Mouse (Mus musculus) neural tube, embryonic 15.5 days (tissue): ENCODE measurements around the gene Actg1. TPM values are rescaled to one million over a fixed set of nuclear protein-coding genes. Genes with fewer than 3 reads are reported as not detected.

Experiments used
- microRNA-seq: library from miRNA; unstranded; fragments of <30 nt; microRNA quantifications from one replicate; pipeline ENCODE4, GENCODE M21; 2017
- polyA plus RNA-seq: library from polyadenylated mRNA; unstranded; fragments of >200 nt; fragmentation: Nextera tagmentation; extraction: Ambion mirVana; gene quantifications from 2 replicates; pipeline ENCODE4 v1.2.1, GENCODE M21; 2015

Gene Actg1
- polyA plus RNA-seq, 1 experiment from 2014 or later, result 3,776 TPM

Small RNA genes within 50 kb of the gene (microRNA-seq; reads per million reads assigned to microRNA genes)
- gene Gm23419 (not detected), gene Mir6935 (1.2 reads per million)

Other genes starting within 250 kb of the Actg1 start
- 22.3 and 23.9 TPM in 2 replicates for gene Tepsin, start 249.8 kb downstream of the Actg1 start, polyA plus RNA-seq
- 49.4 and 64.3 TPM in 2 replicates for gene Ndufaf8, start 249.6 kb downstream of the Actg1 start, polyA plus RNA-seq
- gene Slc38a10, start 197.2 kb downstream of the Actg1 start, polyA plus RNA-seq, result 107 and 112 TPM in 2 replicates
- 8.7 and 10.4 TPM in 2 replicates for gene Bahcc1, start 115.6 kb downstream of the Actg1 start, polyA plus RNA-seq
- gene Fscn2, start 13.0 kb upstream of the Actg1 start, polyA plus RNA-seq, result 0.64 and 1.4 TPM in 2 replicates
- 71.6 and 81.5 TPM in 2 replicates for gene Faap100, start 30.2 kb upstream of the Actg1 start, polyA plus RNA-seq
- 30.2 and 32.6 TPM in 2 replicates for gene Nploc4, start 89.2 kb upstream of the Actg1 start, polyA plus RNA-seq
- not detected in 2 replicates for gene Tspan10, start 94.1 kb upstream of the Actg1 start, polyA plus RNA-seq
- gene Pde6g, start 105.0 kb upstream of the Actg1 start, polyA plus RNA-seq, result 0.09 and 0.28 TPM in 2 replicates
- 12.1 and 12.8 TPM in 2 replicates for gene Oxld1, start 109.5 kb upstream of the Actg1 start, polyA plus RNA-seq
- 24.5 and 26.6 TPM in 2 replicates for gene Ccdc137, start 109.6 kb upstream of the Actg1 start, polyA plus RNA-seq
- gene Arl16, start 119.1 kb upstream of the Actg1 start, polyA plus RNA-seq, result 68.1 and 76.7 TPM in 2 replicates
- gene Mrpl12, start 136.1 kb upstream of the Actg1 start, polyA plus RNA-seq, result 142 and 144 TPM in 2 replicates
- gene Slc25a10, start 143.3 kb upstream of the Actg1 start, polyA plus RNA-seq, result 27.6 and 33.6 TPM in 2 replicates
- gene Gcgr, start 182.2 kb upstream of the Actg1 start, polyA plus RNA-seq, result 0.26 and 0.41 TPM in 2 replicates
- 229 and 235 TPM in 2 replicates for gene Mcrip1, start 201.2 kb upstream of the Actg1 start, polyA plus RNA-seq
- gene Ppp1r27, start 202.6 kb upstream of the Actg1 start, polyA plus RNA-seq, result 0.69 and 14.1 TPM in 2 replicates
- gene P4hb, start 224.7 kb upstream of the Actg1 start, polyA plus RNA-seq, result 282 and 351 TPM in 2 replicates
- 488 and 542 TPM in 2 replicates for gene Arhgdia, start 233.1 kb upstream of the Actg1 start, polyA plus RNA-seq
- 219 and 265 TPM in 2 replicates for gene Alyref, start 249.8 kb upstream of the Actg1 start, polyA plus RNA-seq
- gene Anapc11, start 249.9 kb upstream of the Actg1 start, polyA plus RNA-seq, result 206 and 208 TPM in 2 replicates